ENCODE assay signal across 9 mouse cellular contexts in genomic region chr4:130292271-130292670, GRCm38 (mm10). TPM values are rescaled to one million over a fixed set of nuclear protein-coding genes. Genes with fewer than 3 reads are reported as not detected.
DNase-seq lines count a peak whose midpoint lies in the region; ATAC-seq and TF ChIP-seq lines count a peak whose summit lies in the region.
"Had no signal": no experiment of that assay in that cellular context is flagged by ENCODE, and none has a peak within 500 bp of the region (broad histone marks: within the 10 kb centered on the region; RNA-seq: fewer than 3 reads in every experiment).

No protein-coding gene starts in this region.

- H3K27ac ChIP-seq in MEL (ENCODE audit: control insufficient read depth, low read depth, low read length), result no peak overlapping the region
- H3K27ac ChIP-seq in forebrain, embryonic 10.5 days, result no peak overlapping the region
- H3K27ac ChIP-seq: lung, embryonic 15.5 days had no signal

- 7% methylated on average over 4 of the region's 4 CpGs for WGBS in forebrain, embryonic 10.5 days

- TF ChIP-seq POLR2A in MEL (IDR thresholded peaks at IDR 0.05; ENCODE audit: control insufficient read depth in 1 of 2, insufficient read depth in 1 of 2, low read depth in 1 of 2, low read length in 2 of 2, poor library complexity in 1 of 2), result no peak

- H3K9me3 ChIP-seq in MEL (replicated peaks; ENCODE audit: insufficient read depth, low read length), result no peaks in the 10 kb centered on the region
- no peaks in the 10 kb centered on the region for H3K9me3 ChIP-seq in forebrain, embryonic 10.5 days
- H3K9me3 ChIP-seq: lung, embryonic 15.5 days had no signal

- no peak for TF ChIP-seq EP300 in MEL (IDR thresholded peaks at IDR 0.05; ENCODE audit: low read depth in 1 of 2, low read length in 2 of 2)

- no peaks in the 10 kb centered on the region for H3K79me2 ChIP-seq in MEL (ENCODE audit: control insufficient read depth, insufficient read depth, low read length, poor library complexity)

- no peak overlapping the region for H3K4me3 ChIP-seq in MEL (ENCODE audit: control insufficient read depth in 1 of 2, insufficient read depth in 1 of 2, low read depth in 2 of 2, low read length in 2 of 2)
- H3K4me3 ChIP-seq in forebrain, embryonic 10.5 days, result no peak overlapping the region
- H3K4me3 ChIP-seq: lung, embryonic 15.5 days had no signal

- TF ChIP-seq CTCF in MEL (IDR thresholded peaks at IDR 0.05 in 2 of 3, conservative IDR thresholded peaks at IDR 0.05 in 1 of 3; ENCODE audit: control insufficient read depth in 1 of 3, insufficient read depth in 1 of 3, low read depth in 2 of 3, low read length in 3 of 3, poor library complexity in 1 of 3, severe bottlenecking in 1 of 3), result peak; percentile 94 to 97 (median 96)

- peaks cover 0 to 5% of the 10 kb centered on the region in 2 experiments; a peak in 2 of 4 replicates for H3K36me3 ChIP-seq in MEL (ENCODE audit: control insufficient read depth in 1 of 2, insufficient read depth in 2 of 2, low read length in 2 of 2)
- no peaks in the 10 kb centered on the region for H3K36me3 ChIP-seq in forebrain, embryonic 10.5 days (replicated peaks)
- H3K36me3 ChIP-seq: lung, embryonic 15.5 days had no signal

- H3K27me3 ChIP-seq in MEL (ENCODE audit: control insufficient read depth in 1 of 2, insufficient read depth in 2 of 2, low read length in 2 of 2), result peaks cover 2 to 4% of the 10 kb centered on the region in 2 experiments; a peak in 2 of 4 replicates
- H3K27me3 ChIP-seq in forebrain, embryonic 10.5 days (ENCODE audit: poor library complexity, severe bottlenecking), result peaks cover 10% of the 10 kb centered on the region
- H3K27me3 ChIP-seq: lung, embryonic 15.5 days had no signal

- no peak overlapping the region for H3K9ac ChIP-seq in MEL (ENCODE audit: control insufficient read depth, low read depth, low read length, poor library complexity, severe bottlenecking)
- H3K9ac ChIP-seq: lung, embryonic 15.5 days had no signal

- H3K4me1 ChIP-seq in MEL (ENCODE audit: control insufficient read depth in 1 of 2, insufficient read depth in 2 of 2, low read length in 2 of 2), result peaks cover 10 to 11% of the 10 kb centered on the region in 2 experiments
- peaks cover 7% of the 10 kb centered on the region for H3K4me1 ChIP-seq in forebrain, embryonic 10.5 days
- H3K4me1 ChIP-seq: lung, embryonic 15.5 days had no signal

- TF ChIP-seq RAD21 in MEL (IDR thresholded peaks at IDR 0.05; ENCODE audit: low read depth, low read length), result peak; percentile 85

- peak; percentile 80 for DNase-seq in MEL (ENCODE audit: low read depth, low spot score)
- DNase-seq in c-Kit-positive CD71-negative TER-119-negative erythroid progenitor cells, embryonic 14.5 days (ENCODE audit: low read depth), result peak; percentile 76
- peak; percentile 87 for DNase-seq in forebrain, embryonic 10.5 days (ENCODE audit: extremely low spot score, low spot score)
- DNase-seq in layer of hippocampus, postnatal 14 days (ENCODE audit: low spot score in 2 of 2), result peak; percentile 55 to 62
- peak; percentile 69 for DNase-seq in lung, postnatal 25 days (ENCODE audit: low spot score)
- peak; percentile 79 to 81 for DNase-seq in right cerebral cortex, adult 2 months (ENCODE audit: low spot score in 2 of 2)
- DNase-seq in urinary bladder, postnatal 36 days (ENCODE audit: low spot score in 2 of 2), result peak; percentile 69

- ATAC-seq in hematopoietic stem cell, adult 5-6 weeks (replicated peaks in 1 of 2; ENCODE audit: insufficient read depth in 1 of 2, low FRiP score in 2 of 2, low TSS enrichment in 1 of 2, low read depth in 1 of 2, poor library complexity in 2 of 2, severe bottlenecking in 2 of 2), result peak; percentile 74 to 78; a peak in 3 of 4 replicates

TF ChIP-seq in MEL, 35 proteins besides CTCF, POLR2A, EP300 and RAD21:
- TF ChIP-seq SMC3 (IDR thresholded peaks at IDR 0.05; ENCODE audit: low read depth, low read length) (peak; percentile 87), SIN3A (IDR thresholded peaks at IDR 0.05; ENCODE audit: low read length) (0 out of 2 replicates have a peak, but pooled peaks have one; percentile 27), MXI1 (IDR thresholded peaks at IDR 0.05; ENCODE audit: low read depth, low read length) (no peak), ZC3H11A (IDR thresholded peaks at IDR 0.05; ENCODE audit: low read depth, low read length) (peak; percentile 71), TBP (IDR thresholded peaks at IDR 0.05; ENCODE audit: low read depth, low read length) (0 out of 2 replicates have a peak, but pooled peaks have one; percentile 15)

RNA-seq across cellular contexts. Expression of gene Serinc2, which starts 13.3 kb away (rescaled TPM):
- total RNA-seq in MEL (2012; rRNA removed), result not detected in 2 replicates
- under 1 TPM in 1 of 2 experiments, not detected in 1; 0.21 TPM for polyA plus RNA-seq in MEL (2012; ENCODE audit: insufficient read depth in 1 of 2, insufficient read length in 2 of 2, low read depth in 1 of 2, low replicate concordance in 2 of 2, missing spikeins in 1 of 2)
- 53.3 and 63.2 TPM in 2 replicates for polyA plus RNA-seq in forebrain, embryonic 10.5 days (2016; fragmentation: Nextera tagmentation; extraction: Ambion mirVana)
- not detected in 2 replicates for total RNA-seq in hematopoietic stem cell, adult 5-6 weeks (2017)
- total RNA-seq in layer of hippocampus, postnatal 14 days (2021), result 1 to 10 TPM; 7.9 to 9.6 TPM

RNA-seq across cellular contexts. Expression of gene Fabp3, which starts 16.1 kb away (rescaled TPM):
- not detected in 2 replicates for total RNA-seq in MEL (2012; rRNA removed)
- under 1 TPM in 1 of 2 experiments, not detected in 1; 0.60 TPM for polyA plus RNA-seq in MEL (2012; ENCODE audit: insufficient read depth in 1 of 2, insufficient read length in 2 of 2, low read depth in 1 of 2, low replicate concordance in 2 of 2, missing spikeins in 1 of 2)
- polyA plus RNA-seq in forebrain, embryonic 10.5 days (2016; fragmentation: Nextera tagmentation; extraction: Ambion mirVana), result 16.2 and 18.8 TPM in 2 replicates
- not detected in 2 replicates for total RNA-seq in hematopoietic stem cell, adult 5-6 weeks (2017)
- total RNA-seq in layer of hippocampus, postnatal 14 days (2021), result 100 to 1,000 TPM; 137 to 138 TPM

RNA-seq across cellular contexts. Expression of gene Gm10570, which starts 16.2 kb away (rescaled TPM):
- not detected in 2 replicates for total RNA-seq in MEL (2012; rRNA removed)
- not detected for polyA plus RNA-seq in MEL (2012; ENCODE audit: insufficient read depth in 1 of 2, insufficient read length in 2 of 2, low read depth in 1 of 2, low replicate concordance in 2 of 2, missing spikeins in 1 of 2)
- not detected in 2 replicates for polyA plus RNA-seq in forebrain, embryonic 10.5 days (2016; fragmentation: Nextera tagmentation; extraction: Ambion mirVana)
- not detected in 2 replicates for total RNA-seq in hematopoietic stem cell, adult 5-6 weeks (2017)
- total RNA-seq in layer of hippocampus, postnatal 14 days (2021), result 1 to 10 TPM; 1.5 to 2.6 TPM
- polyA plus RNA-seq: lung, embryonic 15.5 days had no signal

Comparison
In these comparisons a context has a peak if more than half of its experiments do, and no peak if none do; other contexts are left out.
1. RNA of gene Fabp3, which starts 16.1 kb away (total RNA-seq): 137 to 138 TPM in layer of hippocampus, postnatal 14 days; not detected in MEL and not detected in hematopoietic stem cell, adult 5-6 weeks; every median in the first group is over 100 times any median in the second.
2. Peak in every context shown above with its lines, with median percentiles within 50 percentile points of each other: DNase-seq.